Mouse (Mus musculus) midbrain, embryonic 15.5 days (tissue): ENCODE results near the gene Tnnc1. TPM values are rescaled to one million over a fixed set of nuclear protein-coding genes. Genes with fewer than 3 reads are reported as not detected.

Experiments used
- ATAC-seq: fragments of 200-750 bp; cut with Nextera tagmentation; replicated peaks from 2 replicates; pipeline ENCODE4 v1.8.0; 2017; ENCODE audit warnings: moderate TSS enrichment
- H3K27ac ChIP-seq: fragments of 300-500 bp; sonication (generic); 2 replicates; pipeline ENCODE4 v1.5.1; 2015; ENCODE audit warnings: mild to moderate bottlenecking, inconsistent platforms
- H3K27me3 ChIP-seq: fragments of 300-500 bp; sonication (generic); replicated peaks from 2 replicates; pipeline ENCODE4 v1.6.1; 2015; ENCODE audit warnings: inconsistent platforms
- H3K36me3 ChIP-seq: fragments of 300-500 bp; sonication (generic); replicated peaks from 2 replicates; pipeline ENCODE4 v1.6.1; 2015; ENCODE audit warnings: inconsistent platforms
- H3K4me1 ChIP-seq: fragments of 300-500 bp; sonication (generic); 2 replicates; pipeline ENCODE4 v1.6.1; 2015; ENCODE audit warnings: inconsistent platforms
- H3K4me2 ChIP-seq: fragments of 300-500 bp; sonication (generic); 2 replicates; pipeline ENCODE4 v1.6.1; 2015; ENCODE audit warnings: inconsistent platforms, mild to moderate bottlenecking, moderate library complexity
- H3K4me3 ChIP-seq: fragments of 300-500 bp; sonication (generic); 2 replicates; pipeline ENCODE4 v1.5.1; 2015; ENCODE audit warnings: mild to moderate bottlenecking, inconsistent platforms
- H3K9ac ChIP-seq: fragments of 300-500 bp; sonication (generic); 2 replicates; pipeline ENCODE4 v1.6.1; 2015; ENCODE audit warnings: mild to moderate bottlenecking, inconsistent platforms
- H3K9me3 ChIP-seq: fragments of 300-500 bp; sonication (generic); 2 replicates; pipeline ENCODE4 v1.6.1; 2016; ENCODE audit warnings: inconsistent platforms
- WGBS: fragments of 180-500 bp; shearing (Covaris S2); methylation state at CpG from one replicate; pipeline ENCODE4 v1.1.7; 2015; ENCODE audit warnings: mixed read lengths; 5-methylcytosine and 5-hydroxymethylcytosine counted together
- polyA plus RNA-seq: library from polyadenylated mRNA; unstranded; fragments of >200 nt; fragmentation: Nextera tagmentation; extraction: Ambion mirVana; gene quantifications from 2 replicates; pipeline ENCODE4 v1.2.1, GENCODE M21; 2015

The Tnnc1 gene
- polyA plus RNA-seq, 1 experiment from 2014 or later = 2.9 TPM

- Histone ChIP-seq H3K9me3 (no peaks in the 10 kb centered on the region), H3K4me1 (no peaks in the 10 kb centered on the region), H3K4me2 (no peak overlapping the region), H3K27ac (no peak overlapping the region), H3K9ac (no peak overlapping the region), H3K4me3 (no peak overlapping the region), H3K27me3 (no peaks in the 10 kb centered on the region), H3K36me3 (peaks cover 61% of the 10 kb centered on the region)
- WGBS = 83% methylated on average over 11 of the region's 11 CpGs
- no peak for ATAC-seq
Observed at GRCm38 (mm10) chr14:31171386-31171785, 36.7 kb upstream of the Tnnc1 start.

- ATAC-seq = no peak
- Histone ChIP-seq H3K9ac (no peak overlapping the region), H3K9me3 (no peaks in the 10 kb centered on the region), H3K27ac (no peak overlapping the region), H3K4me2 (no peak overlapping the region), H3K4me3 (no peak overlapping the region), H3K36me3 (peaks cover 66% of the 10 kb centered on the region), H3K4me1 (no peaks in the 10 kb centered on the region), H3K27me3 (no peaks in the 10 kb centered on the region)
- WGBS = 96% methylated on average over 15 of the region's 15 CpGs
Observed at GRCm38 (mm10) chr14:31171821-31172220, 36.3 kb upstream of the Tnnc1 start.

GRCm38 (mm10) chr14:31172781-31173455 lies 35.2 kb upstream of the Tnnc1 start:
- H3K4me1 ChIP-seq = no peaks in the 10 kb centered on the region
- no peak overlapping the region for H3K9ac ChIP-seq
- H3K27ac ChIP-seq = no peak overlapping the region
- no peaks in the 10 kb centered on the region for H3K9me3 ChIP-seq
- H3K4me3 ChIP-seq = no peak overlapping the region
- peaks cover 77% of the 10 kb centered on the region for H3K36me3 ChIP-seq
- ATAC-seq = no peak
- no peak overlapping the region for H3K4me2 ChIP-seq
- no peaks in the 10 kb centered on the region for H3K27me3 ChIP-seq
- WGBS = 90% methylated on average over 18 of the region's 18 CpGs

GRCm38 (mm10) chr14:31173537-31173936 lies 34.6 kb upstream of the Tnnc1 start:
- Histone ChIP-seq H3K9ac (no peak overlapping the region), H3K4me1 (no peaks in the 10 kb centered on the region), H3K4me3 (no peak overlapping the region), H3K9me3 (no peaks in the 10 kb centered on the region), H3K4me2 (no peak overlapping the region), H3K27me3 (no peaks in the 10 kb centered on the region), H3K27ac (no peak overlapping the region), H3K36me3 (peaks cover 80% of the 10 kb centered on the region)
- no peak for ATAC-seq
- 90% methylated on average over 7 of the region's 7 CpGs for WGBS

- H3K36me3 ChIP-seq = peaks cover 85% of the 10 kb centered on the region
- H3K4me2 ChIP-seq = no peak overlapping the region
- no peak for ATAC-seq
- H3K27me3 ChIP-seq = no peaks in the 10 kb centered on the region
- no peak overlapping the region for H3K9ac ChIP-seq
- 95% methylated on average over 16 of the region's 16 CpGs for WGBS
- H3K9me3 ChIP-seq = no peaks in the 10 kb centered on the region
- H3K4me1 ChIP-seq = no peaks in the 10 kb centered on the region
- H3K27ac ChIP-seq = no peak overlapping the region
- H3K4me3 ChIP-seq = no peak overlapping the region
Observed at GRCm38 (mm10) chr14:31177287-31177686, 30.8 kb upstream of the Tnnc1 start.

- Histone ChIP-seq H3K4me1 (no peaks in the 10 kb centered on the region), H3K9me3 (no peaks in the 10 kb centered on the region), H3K9ac (no peak overlapping the region), H3K27ac (no peak overlapping the region), H3K36me3 (peaks cover 82% of the 10 kb centered on the region), H3K4me2 (no peak overlapping the region), H3K27me3 (no peaks in the 10 kb centered on the region), H3K4me3 (no peak overlapping the region)
- no peak for ATAC-seq
- WGBS = 93% methylated on average over 5 of the region's 5 CpGs
Observed at GRCm38 (mm10) chr14:31177715-31178114, 30.4 kb upstream of the Tnnc1 start.

GRCm38 (mm10) chr14:31179677-31180365 lies 28.3 kb upstream of the Tnnc1 start:
- WGBS = 94% methylated on average over 12 of the region's 12 CpGs
- no peak overlapping the region for H3K4me2 ChIP-seq

GRCm38 (mm10) chr14:31181512-31181911 lies 26.6 kb upstream of the Tnnc1 start:
- Histone ChIP-seq H3K9me3 (no peaks in the 10 kb centered on the region), H3K4me1 (no peaks in the 10 kb centered on the region), H3K27ac (no peak overlapping the region), H3K27me3 (no peaks in the 10 kb centered on the region), H3K4me2 (no peak overlapping the region), H3K9ac (no peak overlapping the region), H3K36me3 (peaks cover 81% of the 10 kb centered on the region), H3K4me3 (no peak overlapping the region)
- ATAC-seq = no peak
- WGBS = 89% methylated on average over 4 of the region's 4 CpGs

More at GRCm38 (mm10) chr14:31179677-31180365, 28.3 kb upstream of the Tnnc1 start:
- no peak overlapping the region for H3K4me3 ChIP-seq
- H3K27me3 ChIP-seq = no peaks in the 10 kb centered on the region
- no peak overlapping the region for H3K27ac ChIP-seq
- no peak for ATAC-seq
- no peaks in the 10 kb centered on the region for H3K4me1 ChIP-seq
- H3K36me3 ChIP-seq = peaks cover 81% of the 10 kb centered on the region
- no peak overlapping the region for H3K9ac ChIP-seq
- H3K9me3 ChIP-seq = no peaks in the 10 kb centered on the region

- H3K4me3 ChIP-seq = no peak overlapping the region
- no peaks in the 10 kb centered on the region for H3K4me1 ChIP-seq
- H3K4me2 ChIP-seq = no peak overlapping the region
- H3K36me3 ChIP-seq = peaks cover 81% of the 10 kb centered on the region
- H3K9me3 ChIP-seq = no peaks in the 10 kb centered on the region
- WGBS = 81% methylated on average over 2 of the region's 2 CpGs
- H3K27me3 ChIP-seq = no peaks in the 10 kb centered on the region
- H3K27ac ChIP-seq = no peak overlapping the region
- no peak overlapping the region for H3K9ac ChIP-seq
- ATAC-seq = no peak
Observed at GRCm38 (mm10) chr14:31182786-31183290, 25.3 kb upstream of the Tnnc1 start.

GRCm38 (mm10) chr14:31183541-31183940 lies 24.6 kb upstream of the Tnnc1 start:
- no peaks in the 10 kb centered on the region for H3K27me3 ChIP-seq
- H3K36me3 ChIP-seq = peaks cover 83% of the 10 kb centered on the region
- ATAC-seq = no peak
- 95% methylated on average over 5 of the region's 5 CpGs for WGBS
- H3K9ac ChIP-seq = no peak overlapping the region
- H3K4me3 ChIP-seq = no peak overlapping the region
- no peaks in the 10 kb centered on the region for H3K4me1 ChIP-seq
- no peak overlapping the region for H3K4me2 ChIP-seq
- no peaks in the 10 kb centered on the region for H3K9me3 ChIP-seq
- no peak overlapping the region for H3K27ac ChIP-seq

- WGBS = 96% methylated on average over 12 of the region's 12 CpGs
Observed at GRCm38 (mm10) chr14:31184195-31184594, 23.9 kb upstream of the Tnnc1 start.

GRCm38 (mm10) chr14:31186656-31187055 lies 21.5 kb upstream of the Tnnc1 start:
- H3K9ac ChIP-seq = no peak overlapping the region
- H3K4me1 ChIP-seq = no peaks in the 10 kb centered on the region
- WGBS = 86% methylated on average over 4 of the region's 4 CpGs

More at GRCm38 (mm10) chr14:31184195-31184594, 23.9 kb upstream of the Tnnc1 start:
- Histone ChIP-seq H3K4me2 (no peak overlapping the region), H3K4me1 (no peaks in the 10 kb centered on the region), H3K27ac (no peak overlapping the region), H3K9ac (no peak overlapping the region), H3K9me3 (no peaks in the 10 kb centered on the region), H3K36me3 (peaks cover 85% of the 10 kb centered on the region), H3K27me3 (no peaks in the 10 kb centered on the region), H3K4me3 (no peak overlapping the region)
- ATAC-seq = no peak

More at GRCm38 (mm10) chr14:31186656-31187055, 21.5 kb upstream of the Tnnc1 start:
- Histone ChIP-seq H3K4me3 (no peak overlapping the region), H3K36me3 (peaks cover 90% of the 10 kb centered on the region), H3K27ac (no peak overlapping the region), H3K9me3 (no peaks in the 10 kb centered on the region), H3K27me3 (no peaks in the 10 kb centered on the region), H3K4me2 (no peak overlapping the region)
- ATAC-seq = no peak
